Mouse (Mus musculus) kidney, postnatal 0 days (tissue): Measurements from ENCODE around the gene Laptm5. TPM values are rescaled to one million over a fixed set of nuclear protein-coding genes. Genes with fewer than 3 reads are reported as not detected.
A peak's percentile ranks its signal among the peaks of the same experiment; 100 is the strongest.

Experiments
- ATAC-seq: fragments of 200-750 bp; cut with Nextera tagmentation; replicated peaks from 2 replicates; pipeline ENCODE4 v1.8.0; 2017; ENCODE audit warnings: low read depth, moderate number of reproducible peaks, moderate TSS enrichment, moderate library complexity; ENCODE audit not compliant: low FRiP score
- DNase-seq: peaks from one replicate; pipeline ENCODE4 v3.0.0-alpha.2; 2016; ENCODE audit warnings: low spot score
- H3K27ac ChIP-seq: fragments of 300-500 bp; sonication (generic); 2 replicates; pipeline ENCODE4 v1.5.1; 2014; ENCODE audit warnings: mild to moderate bottlenecking
- H3K27me3 ChIP-seq: fragments of 300-500 bp; sonication (generic); 2 replicates; pipeline ENCODE4 v1.6.1; 2014; ENCODE audit warnings: low read length, mixed read lengths; ENCODE audit not compliant: insufficient read depth
- H3K36me3 ChIP-seq: fragments of 300-500 bp; sonication (generic); 2 replicates; pipeline ENCODE4 v1.6.1; 2014; ENCODE audit warnings: low read length, mixed read lengths; ENCODE audit not compliant: insufficient read depth
- H3K4me1 ChIP-seq: fragments of 300-500 bp; sonication (generic); replicated peaks from 2 replicates; pipeline ENCODE4 v1.6.1; 2014; ENCODE audit warnings: antibody characterized with exemption, low read length, mixed read lengths; ENCODE audit not compliant: insufficient read depth
- H3K4me2 ChIP-seq: fragments of 300-500 bp; sonication (generic); 2 replicates; pipeline ENCODE4 v1.6.1; 2014; ENCODE audit warnings: mild to moderate bottlenecking, low read length, moderate library complexity, mixed read lengths
- H3K4me3 ChIP-seq: fragments of 300-500 bp; sonication (generic); replicated peaks from 2 replicates; pipeline ENCODE4 v1.5.1; 2014; ENCODE audit warnings: low read depth, low read length
- H3K9ac ChIP-seq: fragments of 300-500 bp; sonication (generic); 2 replicates; pipeline ENCODE4 v1.6.1; 2014; ENCODE audit warnings: low read depth, low read length
- H3K9me3 ChIP-seq: fragments of 300-500 bp; sonication (generic); replicated peaks from 2 replicates; pipeline ENCODE4 v1.6.1; 2016; ENCODE audit warnings: low read length, inconsistent platforms, mixed read lengths
- CTCF ChIP-seq: IDR thresholded peaks from 2 replicates; pipeline ENCODE4 v1.5.1; 2016; ENCODE audit warnings: antibody characterized with exemption, low read depth, mild to moderate bottlenecking, moderate library complexity
- WGBS: fragments of 180-500 bp; shearing (Covaris S2); extraction: QIAGEN DNeasy Blood & Tissue Kit; methylation state at CpG from one replicate; pipeline ENCODE4 v1.1.7; 2014; 5-methylcytosine and 5-hydroxymethylcytosine counted together
- polyA plus RNA-seq: library from polyadenylated mRNA; unstranded; fragments of >200 nt; fragmentation: Nextera tagmentation; extraction: Ambion mirVana; gene quantifications from 2 replicates; pipeline ENCODE4 v1.2.1, GENCODE M21; 2015

Gene Laptm5
- polyA plus RNA-seq, 1 experiment from 2014 or later = 26.8 TPM

GRCm38 (mm10) chr4:130883820-130884533 is 28.9 kb upstream of the Laptm5 start:
- no peaks in the 10 kb centered on the region for H3K36me3 ChIP-seq
- no peaks in the 10 kb centered on the region for H3K27me3 ChIP-seq
- H3K27ac ChIP-seq = no peak overlapping the region
- no peak overlapping the region for H3K4me2 ChIP-seq
- WGBS = 48% methylated on average over 13 of the region's 13 CpGs
- no peak for ATAC-seq
- no peaks in the 10 kb centered on the region for H3K4me1 ChIP-seq
- DNase-seq = no peak
- H3K9ac ChIP-seq = no peak overlapping the region
- H3K4me3 ChIP-seq = no peak overlapping the region
- TF ChIP-seq CTCF = no peak
- H3K9me3 ChIP-seq = no peaks in the 10 kb centered on the region

GRCm38 (mm10) chr4:130887148-130887745 is 25.7 kb upstream of the Laptm5 start:
- ATAC-seq (no peak), DNase-seq (no peak)
- H3K9ac ChIP-seq = no peak overlapping the region
- WGBS = 32% methylated on average over 11 of the region's 11 CpGs
- H3K36me3 ChIP-seq = no peaks in the 10 kb centered on the region
- H3K4me2 ChIP-seq = no peak overlapping the region
- H3K27ac ChIP-seq = no peak overlapping the region
- no peaks in the 10 kb centered on the region for H3K27me3 ChIP-seq
- no peaks in the 10 kb centered on the region for H3K9me3 ChIP-seq
- no peak for TF ChIP-seq CTCF
- no peak overlapping the region for H3K4me3 ChIP-seq
- no peaks in the 10 kb centered on the region for H3K4me1 ChIP-seq

DNA sequence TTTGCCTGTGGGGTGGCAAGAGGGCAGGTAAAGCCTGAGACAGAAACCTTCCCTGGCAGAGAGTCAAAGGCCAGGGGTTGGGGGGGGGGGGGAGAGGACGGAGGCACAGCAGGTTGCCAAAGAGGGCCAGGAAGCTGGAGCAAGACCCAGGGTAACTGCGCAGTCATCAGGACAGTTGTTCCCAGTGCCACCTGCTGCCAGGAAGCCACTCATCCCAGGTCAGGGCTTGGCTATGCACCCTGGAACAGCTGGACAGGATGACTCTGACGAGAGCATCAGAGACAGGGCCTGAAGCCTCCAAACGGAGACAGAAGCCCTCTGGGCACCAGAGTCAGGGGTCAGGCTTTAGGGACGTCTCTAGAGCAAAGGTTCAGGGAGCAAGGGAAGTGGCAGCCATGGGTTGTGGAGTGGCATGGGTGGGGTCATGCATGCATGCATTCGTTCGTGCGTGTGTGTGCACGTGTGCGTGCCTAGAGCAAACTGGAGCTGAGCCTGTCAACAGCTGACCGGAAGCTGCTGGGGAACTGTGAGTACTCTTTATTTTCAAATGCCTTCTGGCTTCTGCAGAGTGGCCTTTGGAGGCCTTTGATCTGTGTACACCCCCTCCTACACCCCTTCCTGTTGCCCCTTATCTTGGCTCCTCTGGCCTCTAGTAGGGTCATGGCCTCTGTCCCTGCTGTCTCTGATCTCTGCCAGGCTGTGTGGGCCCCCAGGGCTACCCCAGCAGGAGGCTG is 23.0 kb upstream of the Laptm5 start:
- H3K4me2 ChIP-seq = no peak overlapping the region
- no peaks in the 10 kb centered on the region for H3K9me3 ChIP-seq
- no peak overlapping the region for H3K9ac ChIP-seq
- no peak for TF ChIP-seq CTCF
- no peak for DNase-seq
- no peaks in the 10 kb centered on the region for H3K4me1 ChIP-seq
- H3K36me3 ChIP-seq = no peaks in the 10 kb centered on the region
- no peak overlapping the region for H3K4me3 ChIP-seq
- no peaks in the 10 kb centered on the region for H3K27me3 ChIP-seq
- ATAC-seq = peak; percentile 33; the same call in 1 of the 2 replicates
- 46% methylated on average over 10 of the region's 11 CpGs for WGBS
- no peak overlapping the region for H3K27ac ChIP-seq

DNA sequence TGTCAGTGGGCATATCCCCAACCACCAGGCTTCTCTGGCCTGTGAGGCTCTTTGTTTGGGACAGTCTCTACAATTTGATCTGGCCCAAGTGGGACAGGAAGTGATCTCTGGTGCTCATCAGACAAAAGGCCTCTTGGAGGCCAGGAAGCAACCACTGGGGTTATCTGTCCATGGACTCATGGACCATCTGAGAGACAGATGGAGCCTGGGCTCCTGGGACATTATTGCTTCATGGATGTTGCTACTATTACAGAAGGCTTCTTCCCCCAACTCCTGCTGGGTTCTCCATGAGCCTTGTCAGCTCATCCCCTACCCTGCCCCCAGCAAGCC is 22.4 kb upstream of the Laptm5 start:
- Histone ChIP-seq H3K27ac (no peak overlapping the region), H3K36me3 (no peaks in the 10 kb centered on the region), H3K4me3 (no peak overlapping the region), H3K27me3 (no peaks in the 10 kb centered on the region), H3K9ac (no peak overlapping the region), H3K4me1 (no peaks in the 10 kb centered on the region), H3K4me2 (no peak overlapping the region), H3K9me3 (no peaks in the 10 kb centered on the region)
- DNase-seq (no peak), ATAC-seq (no peak)
- TF ChIP-seq CTCF = no peak

DNA sequence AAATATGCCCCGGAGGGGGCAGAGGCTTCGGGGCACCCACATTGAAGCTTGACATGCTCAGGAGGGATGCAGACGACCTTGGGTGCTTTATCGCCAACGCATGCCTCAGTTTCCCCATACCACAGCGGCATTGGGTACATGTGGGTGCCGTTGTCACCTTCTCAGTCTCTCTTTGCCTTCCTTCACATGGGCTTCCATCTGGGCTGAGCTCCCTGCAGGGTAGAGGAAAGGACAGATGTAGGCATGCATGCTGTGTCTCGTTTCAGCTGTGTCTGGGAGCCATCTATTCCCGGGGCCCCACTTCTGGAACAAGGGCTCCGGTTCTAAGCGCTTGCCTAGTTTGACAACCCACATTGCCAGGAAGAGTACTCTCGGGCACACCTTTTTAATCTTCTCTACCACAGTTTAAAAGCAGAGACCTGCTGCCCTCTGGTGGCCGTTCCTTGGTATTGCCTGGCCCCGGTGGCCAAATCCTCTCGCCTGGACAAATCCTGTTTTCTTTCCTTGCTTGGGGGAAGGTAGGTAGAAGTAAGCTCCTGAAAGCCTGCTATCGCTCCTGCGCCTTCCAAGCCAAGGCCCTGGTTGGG is 20.8 kb upstream of the Laptm5 start:
- no peak overlapping the region for H3K9ac ChIP-seq
- H3K4me3 ChIP-seq = no peak overlapping the region
- H3K36me3 ChIP-seq = no peaks in the 10 kb centered on the region
- no peaks in the 10 kb centered on the region for H3K4me1 ChIP-seq
- no peak overlapping the region for H3K27ac ChIP-seq
- ATAC-seq = no peak; the same call in 1 of the 2 replicates
- peak; percentile 94 for TF ChIP-seq CTCF
- no peaks in the 10 kb centered on the region for H3K27me3 ChIP-seq
- peak; percentile 85 for DNase-seq
- WGBS = 36% methylated on average over 17 of the region's 17 CpGs
- no peak overlapping the region for H3K4me2 ChIP-seq
- H3K9me3 ChIP-seq = no peaks in the 10 kb centered on the region

DNA sequence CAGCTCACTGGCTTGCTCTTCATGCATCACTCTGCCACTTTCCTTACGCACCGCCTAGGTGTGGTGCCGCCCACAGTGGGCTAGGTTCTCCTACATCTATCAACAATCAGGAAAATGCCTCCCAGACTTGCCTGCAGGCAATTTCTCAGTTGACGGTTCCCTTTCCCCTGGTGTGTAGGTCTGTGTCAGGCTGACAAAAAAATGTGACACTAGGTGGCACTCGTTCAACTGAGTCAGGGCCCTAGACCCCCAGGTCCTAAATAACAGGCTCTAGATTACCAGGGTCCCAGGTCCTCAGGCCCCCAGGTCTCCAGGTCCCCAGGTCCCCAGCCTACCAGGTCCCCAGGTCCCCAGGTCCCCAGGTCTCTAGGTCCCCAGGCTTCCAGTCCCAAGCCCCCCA is 19.2 kb upstream of the Laptm5 start:
- Histone ChIP-seq H3K9me3 (no peaks in the 10 kb centered on the region), H3K4me2 (no peak overlapping the region), H3K4me1 (no peaks in the 10 kb centered on the region), H3K27me3 (no peaks in the 10 kb centered on the region), H3K27ac (no peak overlapping the region), H3K36me3 (no peaks in the 10 kb centered on the region), H3K9ac (no peak overlapping the region), H3K4me3 (no peak overlapping the region)
- DNase-seq (no peak), ATAC-seq (no peak)
- TF ChIP-seq CTCF = peak; percentile 27; the same call in 1 of the 2 replicates
- WGBS = 58% methylated on average over 5 of the region's 5 CpGs
